Mouse (Mus musculus) heart, embryonic 14.5 days (tissue): ENCODE results near the gene Foxn3. TPM values are rescaled to one million over a fixed set of nuclear protein-coding genes. Genes with fewer than 3 reads are reported as not detected.

Experiments
- ATAC-seq: fragments of 200-750 bp; cut with Nextera tagmentation; 2 replicates; pipeline ENCODE4 v1.8.0; 2017; ENCODE audit warnings: low read depth, moderate TSS enrichment; ENCODE audit not compliant: insufficient number of reproducible peaks, insufficient read depth, low FRiP score
- H3K27ac ChIP-seq, 2 experiments: fragments of 200-500 bp in 1 of 2; fragments of 300-500 bp in 1 of 2; sonication (generic) in 1 of 2; replicated peaks in 1 of 2; 2 replicates each; pipeline ENCODE4 v1.5.1; 2012 to 2014; ENCODE audit warnings: low read depth in 2 of 2, low read length in 2 of 2, control low read depth in 1 of 2, mild to moderate bottlenecking in 1 of 2, mixed read lengths in 1 of 2; ENCODE audit not compliant: control insufficient read depth in 1 of 2, insufficient read depth in 1 of 2
- H3K27me3 ChIP-seq: fragments of 300-500 bp; sonication (generic); 2 replicates; pipeline ENCODE4 v1.6.1; 2014; ENCODE audit warnings: mild to moderate bottlenecking, low read length, control low read depth; ENCODE audit not compliant: control insufficient read depth, insufficient read depth
- H3K36me3 ChIP-seq: fragments of 300-500 bp; sonication (generic); 2 replicates; pipeline ENCODE4 v1.6.1; 2014; ENCODE audit warnings: mild to moderate bottlenecking, control low read depth, low read length, mixed read lengths; ENCODE audit not compliant: control insufficient read depth, insufficient read depth
- H3K4me1 ChIP-seq, 2 experiments: fragments of 200-500 bp in 1 of 2; fragments of 300-500 bp in 1 of 2; sonication (generic) in 1 of 2; 2 replicates each; pipeline ENCODE4 v1.6.1; 2012 to 2014; ENCODE audit warnings: low read length in 2 of 2, control low read depth in 1 of 2, mixed read lengths in 1 of 2; ENCODE audit not compliant: control insufficient read depth in 2 of 2, insufficient read depth in 2 of 2
- H3K4me2 ChIP-seq: fragments of 300-500 bp; sonication (generic); 2 replicates; pipeline ENCODE4 v1.6.1; 2014; ENCODE audit warnings: mild to moderate bottlenecking, low read length
- H3K4me3 ChIP-seq, 2 experiments: fragments of 200-500 bp in 1 of 2; fragments of 300-500 bp in 1 of 2; sonication (generic) in 1 of 2; 2 replicates each; pipeline ENCODE4 v1.5.1; 2012 to 2014; ENCODE audit warnings: low read length in 2 of 2, mild to moderate bottlenecking in 2 of 2, control low read depth in 1 of 2, low read depth in 1 of 2, moderate library complexity in 1 of 2; ENCODE audit not compliant: control insufficient read depth in 1 of 2, insufficient read depth in 1 of 2
- H3K9ac ChIP-seq: fragments of 300-500 bp; sonication (generic); 2 replicates; pipeline ENCODE4 v1.6.1; 2014; ENCODE audit warnings: mild to moderate bottlenecking, low read length
- H3K9me3 ChIP-seq: fragments of 300-500 bp; sonication (generic); 2 replicates; pipeline ENCODE4 v1.6.1; 2016; ENCODE audit warnings: low read length, control low read depth; ENCODE audit not compliant: control insufficient read depth
- WGBS: fragments of 180-500 bp; shearing (Covaris S2); extraction: QIAGEN DNeasy Blood & Tissue Kit; methylation state at CpG from one replicate; pipeline ENCODE4 v1.1.7; 2014; 5-methylcytosine and 5-hydroxymethylcytosine counted together
- polyA plus RNA-seq: library from polyadenylated mRNA; unstranded; fragments of >200 nt; fragmentation: Nextera tagmentation; extraction: Ambion mirVana; gene quantifications from 2 replicates; pipeline ENCODE4 v1.2.1, GENCODE M21; 2014

Gene Foxn3
- polyA plus RNA-seq, 1 experiment from 2014 or later: 81.0 TPM

- no peaks in the 10 kb centered on the region for H3K36me3 ChIP-seq
- H3K9ac ChIP-seq: no peak overlapping the region
- H3K4me1 ChIP-seq: peaks cover 14 to 19% of the 10 kb centered on the region in 2 experiments
- H3K4me2 ChIP-seq: no peak overlapping the region
- H3K4me3 ChIP-seq: no peak overlapping the region
- ATAC-seq: no peak
- H3K9me3 ChIP-seq: no peaks in the 10 kb centered on the region
- no peak overlapping the region for H3K27ac ChIP-seq
- H3K27me3 ChIP-seq: no peaks in the 10 kb centered on the region
- WGBS: 78% methylated on average over 17 of the region's 17 CpGs
These were observed 333.2 kb downstream of the Foxn3 start for GRCm38 (mm10) chr12:99229973-99230782.

- H3K27ac ChIP-seq: no peak overlapping the region
- H3K4me1 ChIP-seq: peaks cover 7% of the 10 kb centered on the region in 2 experiments; a peak in 2 of 4 replicates
- no peak for ATAC-seq
- H3K36me3 ChIP-seq: no peaks in the 10 kb centered on the region
- H3K4me2 ChIP-seq: no peak overlapping the region
- no peaks in the 10 kb centered on the region for H3K9me3 ChIP-seq
- H3K27me3 ChIP-seq: no peaks in the 10 kb centered on the region
- H3K9ac ChIP-seq: no peak overlapping the region
- WGBS: 87% methylated on average over 6 of the region's 6 CpGs
- no peak overlapping the region for H3K4me3 ChIP-seq
These were observed 335.9 kb downstream of the Foxn3 start for GRCm38 (mm10) chr12:99227313-99227952.

- no peak overlapping the region for H3K9ac ChIP-seq
- peaks cover 7% of the 10 kb centered on the region in 2 experiments; a peak in 2 of 4 replicates for H3K4me1 ChIP-seq
- H3K4me2 ChIP-seq: no peak overlapping the region
- no peak for ATAC-seq
- no peaks in the 10 kb centered on the region for H3K36me3 ChIP-seq
- H3K27ac ChIP-seq: no peak overlapping the region
- WGBS: 60% methylated on average over 13 of the region's 13 CpGs
- H3K27me3 ChIP-seq: no peaks in the 10 kb centered on the region
- H3K4me3 ChIP-seq: no peak overlapping the region
- no peaks in the 10 kb centered on the region for H3K9me3 ChIP-seq
These were observed 338.3 kb downstream of the Foxn3 start for GRCm38 (mm10) chr12:99224863-99225603.

GRCm38 (mm10) chr12:99221087-99221846, 342.1 kb downstream of the Foxn3 start:
- no peak for ATAC-seq
- Histone ChIP-seq H3K9me3 (no peaks in the 10 kb centered on the region), H3K4me2 (no peak overlapping the region), H3K27ac (no peak overlapping the region), H3K9ac (no peak overlapping the region), H3K4me1 (peaks cover 23 to 36% of the 10 kb centered on the region in 2 experiments), H3K36me3 (no peaks in the 10 kb centered on the region), H3K4me3 (no peak overlapping the region), H3K27me3 (no peaks in the 10 kb centered on the region)
- WGBS: 80% methylated on average over 15 of the region's 15 CpGs

GRCm38 (mm10) chr12:99220333-99220732, 343.0 kb downstream of the Foxn3 start:
- no peak for ATAC-seq
- H3K27me3 ChIP-seq: no peaks in the 10 kb centered on the region
- no peaks in the 10 kb centered on the region for H3K36me3 ChIP-seq
- 80% methylated on average over 8 of the region's 8 CpGs for WGBS
- no peak overlapping the region for H3K4me2 ChIP-seq
- no peaks in the 10 kb centered on the region for H3K9me3 ChIP-seq
- H3K4me1 ChIP-seq: peaks cover 31 to 45% of the 10 kb centered on the region in 2 experiments
- H3K4me3 ChIP-seq: no peak overlapping the region
- no peak overlapping the region for H3K9ac ChIP-seq
- no peak overlapping the region for H3K27ac ChIP-seq

GRCm38 (mm10) chr12:99219812-99220211, 343.6 kb downstream of the Foxn3 start:
- WGBS: 87% methylated on average over 5 of the region's 5 CpGs
- no peaks in the 10 kb centered on the region for H3K36me3 ChIP-seq
- no peak overlapping the region for H3K4me2 ChIP-seq
- no peaks in the 10 kb centered on the region for H3K27me3 ChIP-seq
- peaks cover 34 to 50% of the 10 kb centered on the region in 2 experiments for H3K4me1 ChIP-seq
- no peak overlapping the region for H3K9ac ChIP-seq
- no peak for ATAC-seq
- H3K4me3 ChIP-seq: no peak overlapping the region
- H3K27ac ChIP-seq: no peak overlapping the region
- H3K9me3 ChIP-seq: no peaks in the 10 kb centered on the region

GRCm38 (mm10) chr12:99217145-99217698, 346.2 kb downstream of the Foxn3 start:
- no peak overlapping the region for H3K4me3 ChIP-seq
- WGBS: 70% methylated on average over 7 of the region's 7 CpGs
- no peak for ATAC-seq
- H3K27me3 ChIP-seq: no peaks in the 10 kb centered on the region
- no peaks in the 10 kb centered on the region for H3K9me3 ChIP-seq
- 0 out of 2 replicates have a peak overlapping the region, but pooled peaks have one; percentile 14 for H3K9ac ChIP-seq
- peak overlapping the region; percentile 72 to 85 for H3K27ac ChIP-seq
- H3K36me3 ChIP-seq: no peaks in the 10 kb centered on the region
- peaks cover 53 to 69% of the 10 kb centered on the region in 2 experiments for H3K4me1 ChIP-seq
- no peak overlapping the region for H3K4me2 ChIP-seq
